Mouse (Mus musculus) adrenal gland, postnatal 36 days (tissue): Measurements from ENCODE around the gene Chid1. TPM values are rescaled to one million over a fixed set of nuclear protein-coding genes. Genes with fewer than 3 reads are reported as not detected.

Experiments used
- DNase-seq, 2 experiments: peaks; one replicate each; pipeline ENCODE4 v3.0.0; 2021; ENCODE audit warnings: mixed read lengths in 1 of 2
- total RNA-seq, 2 experiments: library from RNA; stranded (reverse); gene quantifications; 2 replicates each; pipeline ENCODE4 v1.2.3; 2021

Chid1 gene
- total RNA-seq, 2 experiments from 2014 or later, result 57.4 to 58.5 TPM

DNA sequence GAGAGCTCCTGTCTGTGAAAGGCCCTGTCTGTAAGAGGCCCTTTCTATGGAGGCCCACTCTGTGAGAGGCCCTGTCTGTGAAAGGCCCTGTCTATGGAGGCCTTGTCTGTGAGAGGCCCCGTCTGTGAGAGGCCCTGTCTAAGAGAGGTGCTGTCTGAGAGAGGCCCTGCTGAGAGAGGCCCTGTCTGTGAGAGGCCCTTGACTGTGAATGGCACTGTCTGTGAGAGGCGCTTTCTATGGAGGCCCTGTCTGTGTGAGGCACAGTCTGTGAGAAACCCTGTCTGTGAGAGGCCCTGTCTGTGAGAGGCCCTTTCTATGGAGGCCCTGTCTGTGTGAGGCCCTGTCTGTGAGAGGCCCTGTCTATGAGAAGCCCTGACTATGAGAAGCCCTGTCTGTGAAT lies 33.4 kb downstream of the Chid1 start:
- DNase-seq, result no peak

DNA sequence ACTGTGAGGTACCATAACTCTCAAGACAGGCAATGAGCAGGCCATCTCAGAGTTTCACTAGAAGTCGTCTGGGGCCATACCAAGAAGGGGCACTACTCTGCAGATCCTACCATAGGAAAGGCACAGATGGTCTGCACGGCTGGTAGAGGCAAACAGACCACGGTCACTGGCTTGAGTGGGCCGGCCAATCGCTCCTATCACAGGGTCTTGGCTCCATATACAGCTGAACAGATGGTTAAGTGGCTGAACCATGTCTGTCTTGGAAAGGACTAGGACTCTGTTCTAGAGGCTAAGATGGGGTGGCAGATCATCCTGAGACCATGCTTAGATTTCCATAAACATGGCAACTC lies 37.1 kb downstream of the Chid1 start:
- no peak for DNase-seq

DNA sequence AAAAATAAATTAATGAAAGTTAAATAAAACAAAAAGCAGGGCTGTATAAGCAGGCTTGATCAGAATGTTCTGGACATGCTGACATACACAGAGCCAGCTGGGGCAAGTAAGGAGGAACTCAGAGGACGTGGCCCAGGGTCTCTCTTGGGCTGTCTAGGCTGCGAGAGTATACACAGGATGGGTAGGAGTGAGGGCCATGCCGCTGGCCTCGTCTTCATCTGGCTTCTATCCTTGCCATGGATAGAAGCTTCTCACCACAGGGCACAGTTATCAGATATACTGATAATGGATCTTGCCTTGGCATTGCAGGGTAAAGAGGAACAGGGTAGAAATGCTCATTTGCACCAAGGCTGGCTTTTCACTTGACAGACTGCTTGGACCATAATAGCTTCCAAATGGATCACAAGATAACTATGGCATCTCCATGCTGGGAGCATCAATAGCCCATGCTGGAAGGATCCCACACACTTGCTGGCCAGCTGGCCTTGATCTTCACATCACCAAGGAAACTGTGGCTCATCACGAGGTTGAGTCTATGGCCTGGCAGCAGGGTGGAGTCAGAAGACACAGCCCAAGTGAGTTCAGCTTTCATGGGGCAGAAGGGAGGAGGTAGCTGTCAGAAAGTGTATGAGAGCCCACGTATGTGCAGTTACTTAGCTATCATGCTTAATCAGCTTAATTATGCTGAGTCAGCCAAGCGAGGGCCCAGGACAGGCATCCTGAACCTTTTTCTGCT lies 37.7 kb downstream of the Chid1 start:
- DNase-seq, result peak; percentile 66 to 81

DNA sequence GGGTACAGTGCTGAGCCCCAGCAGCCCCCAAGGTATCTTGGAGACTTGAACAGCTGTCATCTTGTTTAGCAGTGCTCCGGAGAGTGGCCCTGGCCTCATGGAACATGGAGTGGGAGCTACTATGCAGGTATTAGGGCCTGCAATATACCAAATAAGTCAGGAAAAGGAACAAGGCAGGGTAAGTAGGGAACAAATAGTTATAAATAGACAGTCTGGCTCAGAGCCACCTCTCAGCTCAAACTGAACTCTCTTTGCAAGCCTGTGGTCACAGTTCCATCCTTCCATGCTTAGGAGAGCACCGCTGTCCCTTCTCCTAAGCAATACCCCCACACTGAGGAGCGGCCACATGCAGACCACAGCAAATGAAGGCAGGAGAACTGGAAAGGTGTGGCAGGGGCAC lies 42.1 kb downstream of the Chid1 start:
- peak in 1 of 2 experiments; percentile 45 for DNase-seq

DNA sequence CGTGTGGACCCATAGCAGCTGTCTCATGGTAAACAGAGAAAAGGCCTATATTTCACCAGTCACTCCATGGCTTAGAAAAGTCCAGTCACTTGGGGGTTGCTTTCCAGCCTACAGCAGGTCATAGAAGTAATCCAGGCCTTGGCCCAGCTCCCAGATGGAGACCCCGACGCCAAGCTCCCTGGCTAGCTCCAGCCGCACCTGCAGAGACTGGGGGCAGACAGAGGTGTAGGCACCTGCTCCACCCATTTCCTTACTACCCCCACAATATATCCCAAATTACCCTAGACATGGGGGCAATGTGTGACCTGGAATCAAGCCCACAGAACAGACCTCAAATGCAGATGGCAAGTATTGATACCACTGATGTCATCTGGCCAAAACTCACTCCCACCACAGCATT lies 43.7 kb downstream of the Chid1 start:
- DNase-seq, result no peak

DNA sequence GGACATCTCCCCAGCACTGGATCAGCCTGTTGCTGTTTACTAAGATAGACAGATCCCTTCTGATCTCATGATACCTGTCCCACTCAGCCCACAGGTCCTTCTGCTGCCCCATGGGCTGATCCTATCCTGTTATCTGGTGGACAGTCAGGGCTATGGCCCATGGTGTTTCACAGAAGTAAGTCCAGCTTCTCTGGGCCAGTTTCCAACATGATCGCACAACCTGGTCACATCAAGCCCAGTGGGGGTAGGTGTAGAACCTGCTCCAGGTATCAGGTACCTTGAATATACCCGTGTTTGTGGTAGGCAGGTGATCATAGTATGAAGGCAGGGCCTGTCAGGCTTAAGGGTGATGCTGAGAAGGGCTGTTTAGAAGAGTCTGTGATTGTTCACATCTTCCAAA lies 44.3 kb downstream of the Chid1 start:
- DNase-seq, result no peak

DNA sequence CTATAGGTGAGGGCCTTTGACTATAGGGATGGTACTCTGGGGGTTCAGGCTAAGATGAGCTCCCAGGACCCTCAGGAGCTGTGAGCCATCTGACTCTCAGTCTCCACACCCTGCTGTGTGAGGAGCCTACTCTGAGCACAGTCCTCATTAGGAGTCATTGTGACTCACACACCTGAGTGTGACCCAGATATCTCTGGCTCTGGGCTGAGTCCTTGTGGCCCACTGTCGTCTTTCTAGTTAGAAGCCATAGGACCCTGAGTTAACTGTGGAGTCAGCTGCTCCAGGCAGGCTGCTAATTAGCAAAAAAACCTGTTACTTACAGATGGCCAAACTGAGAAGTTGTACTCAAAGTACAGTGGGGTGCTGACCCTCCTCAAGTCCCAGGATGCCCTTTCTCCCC lies 45.9 kb downstream of the Chid1 start:
- no peak for DNase-seq

DNA sequence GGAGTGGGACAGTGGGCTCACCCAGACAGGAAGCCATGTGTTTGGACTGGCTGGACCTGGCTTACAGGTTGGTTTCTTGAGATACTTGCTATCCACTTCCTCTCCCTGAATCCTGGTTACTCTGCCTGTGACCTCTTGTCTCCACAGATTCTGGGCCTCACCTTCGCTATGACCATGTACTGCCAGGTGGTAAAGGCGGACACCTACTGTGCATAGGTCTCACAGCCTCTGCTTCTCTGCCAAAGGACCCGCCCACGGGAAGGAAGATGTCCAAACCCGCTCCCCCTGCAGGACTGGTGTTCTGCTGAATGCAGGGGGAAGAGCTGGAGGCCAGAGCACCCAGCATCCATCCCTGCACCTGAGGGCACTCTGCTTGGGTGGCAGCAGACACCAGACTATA lies 46.9 kb downstream of the Chid1 start:
- DNase-seq, result no peak

DNA sequence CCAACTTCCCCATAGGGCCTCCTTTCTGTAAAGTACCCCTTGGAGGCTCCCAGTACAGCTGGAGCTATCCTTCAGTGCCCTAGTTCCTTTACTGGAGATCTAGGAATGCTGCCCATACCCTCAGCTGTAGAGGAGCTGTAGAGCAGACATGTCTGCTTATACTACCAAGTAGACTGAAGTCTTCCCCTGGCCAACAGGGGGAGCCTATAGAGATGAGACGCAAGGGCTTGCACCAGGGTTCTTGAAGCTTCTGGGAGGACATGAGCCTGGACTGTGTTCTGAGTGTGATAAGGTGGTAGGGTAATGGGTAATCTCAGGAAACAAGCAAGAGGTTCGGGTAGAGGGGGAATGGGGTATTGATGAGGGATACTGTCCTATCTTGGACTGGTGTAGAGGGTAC lies 48.5 kb downstream of the Chid1 start:
- DNase-seq, result no peak

DNA sequence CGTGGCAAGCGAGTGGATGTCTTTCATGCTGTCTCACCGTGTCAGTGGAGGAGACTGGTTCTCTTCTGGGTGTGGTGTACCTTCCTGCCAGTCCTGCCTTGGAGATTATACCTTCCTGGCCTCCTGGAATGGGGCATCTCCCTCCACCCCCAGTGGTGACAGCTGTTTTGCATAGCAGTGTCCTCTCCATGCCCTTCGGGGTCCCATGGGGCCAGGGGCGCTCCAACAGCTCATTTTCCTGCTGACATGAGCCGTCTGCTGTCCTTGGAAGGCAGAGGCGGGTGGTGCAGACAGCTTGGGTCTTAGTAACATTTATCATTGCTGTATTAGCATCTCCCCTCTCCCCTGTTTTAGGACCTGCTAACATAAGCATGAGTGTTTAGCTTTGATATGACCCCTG lies 52.5 kb downstream of the Chid1 start:
- DNase-seq, result no peak

DNA sequence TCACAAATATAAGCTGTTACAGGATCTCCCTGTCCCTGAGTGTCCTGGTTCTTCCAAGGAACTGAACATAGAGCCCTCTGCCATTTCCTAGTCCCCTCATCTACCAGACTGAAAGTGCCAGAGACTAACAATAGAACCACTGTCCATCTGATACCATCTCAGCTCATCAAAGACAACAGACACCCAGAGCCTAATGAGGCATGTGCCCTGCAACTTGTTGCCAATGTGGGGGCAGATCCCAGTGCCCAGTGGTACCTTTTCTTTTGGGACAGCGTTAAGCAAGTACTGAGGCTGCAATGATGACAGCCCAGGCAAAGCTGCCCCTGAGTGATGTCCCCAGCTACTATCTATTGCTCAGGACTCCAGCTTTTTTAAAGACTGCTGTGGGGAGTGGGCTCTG lies 53.4 kb downstream of the Chid1 start:
- DNase-seq, result no peak

DNA sequence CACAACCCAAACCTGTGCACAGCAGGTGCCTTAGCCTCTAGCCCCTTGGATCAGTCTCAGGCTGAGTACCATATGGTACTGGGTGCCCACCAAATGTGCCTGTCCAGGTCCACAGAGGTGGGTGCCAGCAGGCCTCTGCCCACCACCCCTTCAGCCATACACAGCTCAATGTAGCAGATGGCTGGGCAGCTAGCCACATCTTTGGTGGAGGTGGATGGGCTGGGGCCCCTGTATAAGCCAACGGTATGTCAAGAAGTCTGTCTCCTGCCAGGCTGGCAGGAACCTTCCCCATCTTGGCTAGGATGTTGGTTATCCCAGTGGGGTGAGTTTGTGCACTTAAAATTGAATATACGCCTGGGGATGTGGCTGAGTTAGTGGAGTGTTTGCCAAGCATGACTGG lies 54.1 kb downstream of the Chid1 start:
- no peak for DNase-seq

DNA sequence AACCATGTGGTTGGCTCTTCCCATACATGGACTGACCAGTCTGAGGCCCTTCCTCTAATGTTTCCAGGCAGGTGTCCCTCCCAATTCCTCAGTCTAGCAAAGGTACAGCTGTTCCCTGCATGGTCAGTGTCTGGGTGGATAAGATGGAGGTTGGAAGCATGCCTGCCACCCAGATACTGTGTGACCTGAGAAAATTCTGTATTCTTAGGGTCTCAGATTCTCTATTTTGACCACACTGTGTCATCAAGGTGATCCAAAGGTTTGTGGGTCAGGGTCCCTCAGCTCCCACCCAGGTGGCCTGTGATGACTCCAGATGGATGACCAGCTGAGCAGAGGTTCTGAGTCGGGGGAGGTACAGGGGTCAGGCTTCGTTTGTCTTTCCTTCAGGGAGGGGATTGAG lies 54.5 kb downstream of the Chid1 start:
- DNase-seq, result no peak

DNA sequence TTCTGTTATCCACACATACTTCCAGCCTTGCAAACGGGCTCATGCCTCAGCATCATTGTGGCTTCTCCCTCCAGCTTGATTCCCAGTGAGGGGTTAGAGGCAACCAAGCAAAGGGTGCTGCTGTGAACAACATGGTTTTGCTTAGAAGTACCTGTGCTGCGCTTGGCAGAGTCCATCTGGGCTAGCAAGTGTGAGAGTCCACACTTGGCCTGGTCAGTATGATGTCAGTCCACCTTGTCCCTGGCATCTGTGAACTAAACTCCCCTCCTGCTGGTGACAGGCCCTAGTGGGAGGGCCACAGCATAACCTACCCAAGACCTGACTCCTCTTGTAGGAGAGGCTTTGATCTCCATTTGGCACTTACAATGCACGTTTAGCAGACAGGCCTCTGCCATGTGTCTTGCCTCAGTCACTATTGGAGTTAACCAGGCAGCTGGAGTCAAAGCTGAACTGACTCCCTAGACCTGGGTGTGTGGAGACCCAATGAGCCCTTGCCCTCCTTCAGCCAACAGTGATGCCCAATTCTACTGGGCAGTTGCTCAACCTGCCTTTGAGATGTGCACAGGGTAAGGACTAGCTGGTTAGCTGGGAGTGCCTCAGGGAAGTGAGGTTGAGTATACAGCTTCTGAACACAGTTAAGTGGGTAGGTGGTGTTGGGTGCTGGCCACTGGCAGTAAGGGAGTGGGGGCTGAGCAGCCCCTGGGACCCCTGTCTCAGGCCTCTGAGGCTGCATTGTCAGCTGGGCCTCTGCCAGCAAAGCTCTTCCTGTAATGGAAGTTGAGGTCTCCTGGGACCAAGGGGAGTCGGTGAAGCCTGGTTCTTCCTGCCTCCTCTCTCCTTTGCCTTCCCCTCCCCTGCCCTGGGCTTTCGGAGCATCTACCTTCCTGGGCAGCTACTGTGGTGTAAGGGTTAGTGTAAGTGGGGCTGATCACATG lies 55.2 kb downstream of the Chid1 start:
- no peak for DNase-seq

DNA sequence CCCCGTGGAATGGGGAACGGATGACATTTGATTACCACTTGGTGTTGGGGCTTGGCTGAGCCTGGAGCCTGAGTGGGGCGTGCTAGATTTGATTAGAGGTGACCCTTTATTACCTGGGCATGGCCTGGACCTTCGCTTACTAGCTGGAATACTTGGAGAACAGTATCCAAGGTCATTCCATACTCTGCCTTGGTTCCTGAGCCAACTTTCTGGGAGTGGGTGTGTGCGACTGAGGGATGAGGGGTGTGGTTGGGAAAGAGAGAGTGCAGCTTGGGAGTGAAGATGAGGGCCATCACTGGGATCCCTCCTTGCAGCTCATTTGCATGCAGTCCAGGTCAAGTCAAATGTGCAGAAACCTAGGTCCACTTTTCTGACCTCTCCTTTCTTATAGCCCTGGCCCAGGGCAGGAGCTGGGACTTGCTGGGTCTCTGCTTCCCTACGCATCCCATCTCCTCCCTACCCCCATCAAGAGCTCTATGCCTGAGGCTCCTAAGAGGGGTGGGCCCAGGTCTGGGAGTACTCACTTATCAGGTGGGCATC lies 56.5 kb downstream of the Chid1 start:
- DNase-seq, result no peak

DNA sequence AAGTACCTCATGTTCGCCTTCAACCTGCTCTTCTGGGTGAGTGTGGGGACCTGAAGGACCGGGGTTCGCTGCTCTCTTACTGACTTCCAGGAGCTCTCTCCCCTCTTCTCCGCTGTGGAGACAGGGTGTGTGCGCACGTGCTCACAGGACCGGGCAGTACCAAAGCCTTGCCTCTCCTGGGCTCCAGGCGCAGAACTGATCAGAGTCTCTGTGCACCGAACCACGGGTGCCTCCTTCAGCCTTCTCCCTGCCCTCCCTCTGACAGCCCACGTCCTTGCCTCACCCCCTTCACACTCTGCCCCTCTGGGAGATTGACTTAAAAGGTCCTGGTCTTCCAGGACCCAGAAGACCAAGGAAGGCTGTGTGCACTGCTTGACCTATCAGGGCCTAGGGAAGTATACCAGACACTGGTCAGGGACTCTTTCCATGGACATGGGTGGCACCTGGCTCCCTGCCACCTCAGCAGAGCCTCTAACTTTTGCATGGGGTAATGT lies 57.1 kb downstream of the Chid1 start:
- DNase-seq, result no peak

DNA sequence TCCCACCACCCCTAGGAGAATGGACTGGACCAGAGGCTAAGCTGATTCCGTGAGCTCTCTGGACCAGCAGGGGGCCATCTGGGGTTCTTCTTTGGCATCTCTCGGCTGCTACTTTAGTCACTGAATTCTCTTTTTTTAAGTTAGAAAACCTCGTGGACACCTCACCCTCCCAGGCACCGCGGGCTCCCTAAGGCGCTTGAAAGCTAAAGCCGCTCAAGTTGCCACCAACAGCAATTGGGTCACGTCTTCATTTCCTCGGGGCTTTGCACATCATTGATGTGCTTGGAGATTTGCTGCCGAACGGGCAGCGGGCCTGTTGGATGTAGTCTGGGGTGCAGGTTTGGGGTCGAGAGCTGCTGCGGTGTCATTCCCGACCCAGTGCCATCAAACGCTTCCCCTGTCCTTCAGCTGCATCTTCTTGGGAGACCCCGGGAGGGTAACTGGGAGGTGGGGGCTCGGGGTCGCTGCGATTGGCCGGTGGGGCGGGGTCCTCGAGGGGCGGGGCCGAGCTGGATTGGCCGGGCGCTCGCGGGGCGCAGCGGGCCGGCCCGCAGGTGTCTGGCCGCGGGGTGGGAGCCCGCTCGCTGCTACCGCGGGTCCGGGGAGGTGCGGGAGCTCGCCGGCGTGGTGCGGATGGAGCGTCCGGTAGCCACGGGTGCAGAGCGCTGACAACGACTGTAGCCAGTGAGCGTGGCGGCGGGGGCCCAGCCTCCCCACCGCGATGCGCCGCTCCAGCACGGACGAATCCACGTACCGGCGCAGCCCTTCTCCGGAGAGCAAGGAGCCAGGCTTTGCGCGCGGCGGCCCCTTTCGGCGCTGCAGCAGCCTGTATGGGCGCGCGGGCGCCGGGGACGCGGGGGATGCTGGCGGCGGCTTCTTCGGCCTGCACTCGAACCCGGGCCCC lies 57.9 kb downstream of the Chid1 start:
- peak in 1 of 2 experiments; percentile 74 for DNase-seq

DNA sequence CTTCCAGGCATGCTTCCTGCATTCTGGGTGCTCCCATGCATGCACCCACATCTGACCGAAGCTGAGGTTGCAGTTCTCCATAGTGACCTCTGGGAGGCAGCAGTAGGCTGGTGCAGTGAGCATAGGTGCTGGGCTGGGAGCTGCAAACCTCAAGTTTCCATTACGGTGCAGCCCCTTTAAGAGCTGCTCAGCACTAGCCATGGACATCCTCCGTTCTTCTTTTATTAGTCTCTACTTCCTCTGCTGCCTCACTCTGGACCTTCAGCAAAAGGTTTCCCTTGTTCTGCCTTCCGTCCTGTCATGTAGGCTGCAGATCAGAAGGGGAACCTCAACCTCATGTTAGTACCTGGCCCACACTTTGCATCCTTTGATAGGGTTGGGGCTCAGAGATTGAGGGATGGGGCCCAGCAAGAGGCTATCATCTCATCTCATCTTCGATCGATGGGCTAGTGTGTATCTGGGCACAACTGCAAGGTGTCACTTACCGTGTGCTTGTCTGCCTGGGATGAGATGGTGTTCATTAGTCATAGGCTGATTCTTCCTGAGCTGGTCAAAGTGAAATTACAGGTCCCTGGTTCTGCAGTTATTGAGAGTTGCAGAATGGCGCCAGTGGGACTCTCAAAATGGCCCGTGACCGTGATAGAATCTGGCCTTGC lies 58.7 kb downstream of the Chid1 start:
- DNase-seq, result peak; percentile 66 to 77

DNA sequence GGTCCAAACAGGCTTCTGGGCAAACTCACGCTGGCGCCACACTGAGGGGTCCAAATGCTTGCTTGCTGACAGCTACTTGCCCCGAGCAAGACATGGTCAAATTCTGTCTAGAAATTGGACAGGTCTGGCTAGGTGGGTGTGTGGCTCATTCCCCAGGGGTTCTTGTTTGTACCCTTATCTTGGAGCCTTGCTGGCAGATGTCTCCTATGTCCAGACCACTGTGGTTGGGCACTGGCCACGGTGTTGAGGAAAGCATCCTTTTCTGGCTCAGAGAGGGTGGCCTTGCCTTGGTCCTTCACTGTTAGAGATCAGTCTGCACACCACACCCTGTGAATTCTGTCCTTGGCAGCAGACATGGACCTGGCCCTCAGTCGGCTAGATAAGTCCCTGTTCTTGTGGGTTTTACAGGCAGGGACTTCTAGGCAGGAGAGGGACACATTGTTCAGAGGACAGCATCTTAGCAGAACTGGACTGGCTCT lies 61.3 kb downstream of the Chid1 start:
- peak in 1 of 2 experiments; percentile 67 for DNase-seq

DNA sequence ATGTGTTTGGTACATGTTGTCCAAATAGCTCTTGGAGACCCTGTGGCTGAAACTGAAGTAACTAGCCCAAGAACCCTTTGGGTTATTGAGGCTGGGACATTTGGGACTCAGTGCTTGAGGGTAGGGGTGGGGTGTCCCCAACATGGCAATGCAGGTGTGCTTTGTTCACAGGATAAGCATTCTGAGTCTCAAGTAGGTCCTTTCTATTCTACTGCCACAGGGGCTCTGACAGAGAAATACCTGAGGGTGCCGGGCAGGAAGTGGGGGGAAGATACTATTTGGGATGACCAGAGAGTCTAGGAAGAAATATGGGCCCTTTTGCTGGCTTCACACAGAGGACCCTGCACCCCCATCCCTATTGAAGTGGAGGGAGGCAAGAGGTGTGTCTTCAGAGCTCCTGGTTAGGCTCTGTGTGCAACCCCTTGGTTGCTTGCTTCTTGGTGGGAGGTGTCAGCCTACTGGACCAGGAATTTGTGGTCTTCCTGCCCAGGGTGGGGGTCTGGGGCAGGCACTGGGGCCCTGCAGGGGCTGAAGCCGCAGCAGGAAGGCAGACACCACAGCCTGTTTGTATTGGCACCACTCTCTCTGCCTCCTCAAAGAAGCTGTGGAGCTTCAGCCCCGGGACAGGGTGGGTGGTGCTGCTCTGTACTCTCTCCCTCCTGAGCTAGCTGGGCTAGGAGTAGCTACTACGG lies 61.9 kb downstream of the Chid1 start:
- no peak for DNase-seq

DNA sequence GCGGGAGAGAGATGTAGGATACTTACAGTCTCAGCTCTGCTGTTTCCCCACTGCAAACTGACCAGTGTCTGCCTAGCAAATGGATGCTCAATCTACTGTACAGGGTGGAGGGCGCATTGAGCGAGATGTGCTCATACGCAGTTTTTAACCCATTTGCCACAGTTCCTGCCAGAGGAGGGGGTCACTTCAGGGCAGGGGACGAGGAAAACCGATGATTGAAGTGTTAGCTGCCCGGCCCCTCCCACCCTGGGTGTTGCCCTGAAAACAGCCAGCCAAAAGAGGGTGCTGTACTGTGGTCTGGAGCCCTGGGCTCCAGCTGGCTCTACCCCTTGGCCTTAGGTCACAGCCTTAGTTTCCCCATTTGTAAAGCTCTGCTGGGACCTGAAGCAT lies 62.7 kb downstream of the Chid1 start:
- peak in 1 of 2 experiments; percentile 64 for DNase-seq
